Mouse (Mus musculus) brown adipose tissue, adult 24 weeks (tissue): ENCODE results near the gene Ube2j1. TPM values are rescaled to one million over a fixed set of nuclear protein-coding genes. Genes with fewer than 3 reads are reported as not detected.
"Not testable (repeated sequence)": the region's sequence is repeated elsewhere in the genome, so short reads cannot be mapped to it uniquely, and the experiment has no call there.

Source experiments
- H3K27ac ChIP-seq: fragments of 200-500 bp; replicated peaks from 2 replicates; pipeline ENCODE4 v1.5.1; 2012; ENCODE audit warnings: low read depth, mild to moderate bottlenecking, low read length
- H3K4me1 ChIP-seq: fragments of 200-500 bp; 2 replicates; pipeline ENCODE4 v1.6.1; 2012; ENCODE audit warnings: low read length, mixed read lengths; ENCODE audit not compliant: control insufficient read depth, insufficient read depth, insufficient read length
- H3K4me3 ChIP-seq: fragments of 200-500 bp; 2 replicates; pipeline ENCODE4 v1.5.1; 2012; ENCODE audit warnings: low read depth, mild to moderate bottlenecking, low read length, moderate library complexity; ENCODE audit not compliant: insufficient read depth
- polyA plus RNA-seq: library from polyadenylated mRNA; stranded (reverse); fragments of >200 nt; gene quantifications from 2 replicates; pipeline ENCODE4 v1.2.4, GENCODE M21; 2012; ENCODE audit not compliant: missing spikeins, insufficient read depth, insufficient read length

Gene Ube2j1
- polyA plus RNA-seq, 1 experiment: 38.1 TPM

- no peak overlapping the region for H3K4me3 ChIP-seq
- no peaks in the 10 kb centered on the region for H3K4me1 ChIP-seq
- H3K27ac ChIP-seq: no peak overlapping the region
Measured at GRCm38 (mm10) chr4:33002081-33002480, 29.1 kb upstream of the Ube2j1 start.

DNA sequence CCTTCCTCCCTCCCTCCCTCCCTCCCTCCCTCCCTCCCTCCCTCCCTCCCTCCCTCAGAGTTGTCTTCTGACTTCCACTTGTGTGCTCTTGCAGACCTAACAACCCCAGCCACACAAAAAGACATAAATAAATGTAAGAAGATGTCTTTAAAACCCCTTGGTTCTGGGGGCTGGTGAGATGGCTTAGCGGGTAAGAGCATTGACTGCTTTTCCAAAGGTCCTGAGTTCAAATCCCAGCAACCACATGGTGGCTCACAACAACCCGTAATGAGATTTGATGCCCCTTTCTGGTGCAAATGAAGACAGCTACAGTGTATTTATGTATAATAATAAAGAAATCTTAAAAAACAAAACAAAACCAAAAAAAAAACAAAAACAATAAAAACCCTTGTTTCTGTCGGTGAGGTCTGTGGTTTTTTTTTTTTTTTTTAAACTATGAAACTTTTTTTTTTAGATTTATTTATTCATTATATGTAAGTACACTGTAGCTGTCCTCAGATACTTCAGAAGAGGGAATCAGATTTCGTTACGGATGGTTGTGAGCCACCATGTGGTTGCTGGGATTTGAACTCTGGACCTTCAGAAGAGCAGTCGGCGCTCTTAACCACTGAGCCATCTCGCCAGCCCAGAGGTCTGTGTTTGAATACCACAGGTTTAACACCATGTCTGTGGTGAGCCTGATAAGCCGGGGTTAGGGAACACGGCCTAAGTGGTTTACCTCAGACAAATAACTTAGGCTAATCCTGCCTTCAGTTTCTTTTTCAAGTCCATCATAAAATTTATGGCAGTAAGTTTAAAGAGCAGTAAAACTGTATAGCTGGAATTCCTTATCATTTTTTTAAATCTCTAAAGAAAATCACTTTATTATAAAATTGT lies 25.4 kb upstream of the Ube2j1 start:
- not testable (repeated sequence) for H3K4me1 ChIP-seq, H3K27ac ChIP-seq, H3K4me3 ChIP-seq

DNA sequence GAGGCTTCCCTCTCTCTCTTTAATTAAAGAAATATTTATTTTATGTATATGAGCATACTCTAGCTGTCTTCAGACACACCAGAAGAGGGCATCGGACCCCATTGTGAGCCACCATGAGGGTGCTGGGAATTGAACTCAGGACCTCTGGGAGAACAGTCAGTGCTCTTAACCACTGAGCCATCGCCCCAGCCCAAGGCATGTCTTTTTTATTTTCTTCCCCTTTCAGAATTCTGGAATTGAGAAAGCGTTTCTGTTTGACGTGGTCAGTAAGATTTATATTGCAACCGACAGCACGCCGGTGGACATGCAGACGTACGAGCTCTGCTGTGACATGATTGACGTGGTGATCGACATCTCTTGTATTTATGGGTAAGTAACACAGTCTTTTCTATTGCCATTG lies 24.4 kb upstream of the Ube2j1 start:
- no peak overlapping the region for H3K4me3 ChIP-seq
- no peaks in the 10 kb centered on the region for H3K4me1 ChIP-seq
- no peak overlapping the region for H3K27ac ChIP-seq

- H3K27ac ChIP-seq: no peak overlapping the region
- no peaks in the 10 kb centered on the region for H3K4me1 ChIP-seq
- H3K4me3 ChIP-seq: no peak overlapping the region
Measured at GRCm38 (mm10) chr4:33007443-33008217, 23.6 kb upstream of the Ube2j1 start.

- H3K4me1 ChIP-seq: no peaks in the 10 kb centered on the region
- H3K4me3 ChIP-seq: no peak overlapping the region
- no peak overlapping the region for H3K27ac ChIP-seq
Measured at GRCm38 (mm10) chr4:33010078-33010477, 21.1 kb upstream of the Ube2j1 start.

DNA sequence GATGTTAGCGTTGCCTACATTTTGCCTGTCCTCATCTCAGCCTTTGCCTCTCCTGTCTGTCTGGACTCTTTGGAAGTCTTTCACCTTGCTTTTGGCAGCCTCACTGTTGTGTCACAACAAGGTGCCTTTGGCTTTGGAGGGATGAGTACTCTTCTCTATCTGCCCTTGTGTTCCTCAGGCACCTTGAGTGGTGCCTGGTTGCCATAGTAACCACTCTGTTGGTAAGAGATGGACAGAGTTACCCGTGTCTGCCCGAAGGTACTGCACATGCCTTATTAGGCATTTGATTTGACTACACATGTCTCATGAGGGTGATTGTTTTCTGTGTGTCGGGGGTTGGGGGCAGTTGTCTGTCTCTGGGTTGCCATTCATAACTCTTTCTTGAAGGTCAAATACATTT lies 18.7 kb upstream of the Ube2j1 start:
- no peak overlapping the region for H3K4me3 ChIP-seq
- no peak overlapping the region for H3K27ac ChIP-seq
- H3K4me1 ChIP-seq: no peaks in the 10 kb centered on the region

DNA sequence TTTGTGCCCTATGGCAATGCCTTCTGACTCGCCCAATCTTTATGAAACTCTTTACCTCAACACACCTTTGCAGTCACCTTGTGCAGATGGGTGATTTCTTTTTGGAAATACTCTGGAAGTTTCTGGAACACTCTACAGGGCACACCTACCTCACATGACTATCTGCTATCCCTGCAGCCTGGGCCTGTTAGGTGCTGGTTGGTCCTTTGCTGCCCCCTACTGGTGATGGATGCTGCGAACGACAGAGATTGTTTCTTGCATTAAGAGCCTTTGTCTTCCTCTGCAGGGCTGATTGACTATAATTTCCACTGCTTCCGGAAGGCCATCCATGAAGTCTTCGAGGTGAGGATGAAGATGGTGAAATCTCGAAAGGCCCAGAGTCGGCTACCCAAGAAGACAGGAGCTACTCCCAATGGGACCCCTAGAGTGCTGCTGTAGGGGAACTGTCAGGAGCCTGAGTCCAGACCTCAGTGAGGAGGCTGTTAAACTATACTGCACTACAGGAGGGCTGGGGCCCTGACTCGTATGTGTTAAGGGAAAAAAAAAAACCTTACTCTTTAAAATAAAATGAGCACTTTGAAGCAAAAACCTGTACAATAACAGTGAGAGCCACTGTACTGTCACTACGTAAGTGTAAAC lies 12.7 kb upstream of the Ube2j1 start:
- Histone ChIP-seq H3K27ac (no peak overlapping the region), H3K4me1 (no peaks in the 10 kb centered on the region), H3K4me3 (no peak overlapping the region)

GRCm38 (mm10) chr4:33024420-33024819 lies 6.8 kb upstream of the Ube2j1 start:
- Histone ChIP-seq H3K27ac (no peak overlapping the region), H3K4me3 (no peak overlapping the region), H3K4me1 (no peaks in the 10 kb centered on the region)

- Histone ChIP-seq H3K4me1 (peaks cover 4% of the 10 kb centered on the region), H3K27ac (no peak overlapping the region), H3K4me3 (no peak overlapping the region)
Measured at GRCm38 (mm10) chr4:33029104-33029503, 2.1 kb upstream of the Ube2j1 start.

GRCm38 (mm10) chr4:33030264-33031194 lies 687 bp upstream of the Ube2j1 start:
- H3K27ac ChIP-seq: peak overlapping the region; percentile 79
- peak overlapping the region; percentile 97 for H3K4me3 ChIP-seq
- peaks cover 4% of the 10 kb centered on the region for H3K4me1 ChIP-seq

- Histone ChIP-seq H3K4me1 (peaks cover 4% of the 10 kb centered on the region), H3K27ac (peak overlapping the region; percentile 70), H3K4me3 (peak overlapping the region; percentile 97)
Measured at GRCm38 (mm10) chr4:33032045-33032444, 829 bp downstream of the Ube2j1 start.

DNA sequence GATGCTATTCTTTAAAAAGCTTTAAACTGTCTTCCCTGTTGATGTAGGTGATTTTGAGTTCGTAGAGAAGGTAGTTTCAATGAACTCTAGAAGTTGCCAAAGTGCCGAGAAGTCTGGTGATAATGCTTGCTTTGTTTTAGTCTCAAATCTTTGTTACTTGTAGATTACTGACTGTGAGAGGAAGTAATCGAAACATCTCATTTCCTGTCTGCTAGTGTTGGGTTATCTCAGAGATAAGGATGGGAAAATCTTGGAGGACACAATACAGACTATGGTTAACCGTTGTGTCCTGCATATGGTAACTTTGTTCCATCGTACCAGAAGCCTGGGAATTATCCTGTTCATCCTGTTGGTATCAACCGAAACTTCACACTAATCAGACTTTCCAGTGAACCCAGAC lies 2.3 kb downstream of the Ube2j1 start:
- H3K4me3 ChIP-seq: no peak overlapping the region

DNA sequence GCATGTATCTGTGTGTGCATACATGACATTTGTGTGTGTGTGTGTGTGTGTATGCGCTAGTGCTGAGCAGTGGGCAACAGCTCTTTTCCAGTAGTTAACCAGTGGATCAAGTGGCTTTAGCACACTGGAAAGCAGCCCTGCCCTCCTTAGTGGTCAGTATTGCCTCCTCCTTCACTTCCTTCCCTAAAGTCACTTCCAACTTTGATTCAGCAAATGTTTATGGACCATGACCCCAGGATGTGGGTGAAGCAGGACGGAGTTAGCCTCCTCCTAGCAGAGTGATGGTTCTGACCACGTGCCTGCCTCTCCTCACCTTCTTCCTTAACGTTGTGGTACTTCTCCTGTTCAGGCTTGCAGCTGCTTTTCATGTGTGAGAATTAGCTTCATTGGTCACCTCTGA lies 8.6 kb downstream of the Ube2j1 start:
- no peak overlapping the region for H3K27ac ChIP-seq
- H3K4me1 ChIP-seq: no peaks in the 10 kb centered on the region
- no peak overlapping the region for H3K4me3 ChIP-seq

More for the DNA sequence above, 2.3 kb downstream of the Ube2j1 start:
- H3K4me1 ChIP-seq: peaks cover 4% of the 10 kb centered on the region
- H3K27ac ChIP-seq: no peak overlapping the region

- Histone ChIP-seq H3K4me3 (no peak overlapping the region), H3K4me1 (no peaks in the 10 kb centered on the region), H3K27ac (no peak overlapping the region)
Measured at GRCm38 (mm10) chr4:33049601-33050000, 18.4 kb downstream of the Ube2j1 start.
